10 mouse cellular contexts compared by ENCODE assay signal in genomic region chr11:70540928-70541327, GRCm38 (mm10). TPM values are rescaled to one million over a fixed set of nuclear protein-coding genes. Genes with fewer than 3 reads are reported as not detected.
DNase-seq lines count a peak whose midpoint lies in the region; ATAC-seq and TF ChIP-seq lines count a peak whose summit lies in the region.
"Had no signal": no experiment of that assay in that cellular context is flagged by ENCODE, and none has a peak within 500 bp of the region (broad histone marks: within the 10 kb centered on the region; RNA-seq: fewer than 3 reads in every experiment).

No protein-coding gene starts in this region.

- no peaks in the 10 kb centered on the region for H3K9me3 ChIP-seq in kidney, embryonic 15.5 days (replicated peaks)
- no peaks in the 10 kb centered on the region for H3K9me3 ChIP-seq in embryonic facial prominence, embryonic 14.5 days (ENCODE audit: control insufficient read depth, low read length)
- H3K9me3 ChIP-seq in intestine, embryonic 16.5 days (ENCODE audit: control insufficient read depth, low read length): no peaks in the 10 kb centered on the region

- no peak for TF ChIP-seq POLR2A in myocyte (IDR thresholded peaks at IDR 0.05; ENCODE audit: insufficient read length, low read depth)

- no peak overlapping the region for H3K27ac ChIP-seq in kidney, embryonic 15.5 days
- H3K27ac ChIP-seq in embryonic facial prominence, embryonic 14.5 days (replicated peaks; ENCODE audit: low read depth, low read length): no peak overlapping the region
- H3K27ac ChIP-seq in intestine, embryonic 16.5 days (ENCODE audit: low read length): no peak overlapping the region

- intact Hi-C loops in left cerebral cortex, postnatal 4 days (cut with DNase I): no loop called here
- intact Hi-C loops in gastrocnemius, postnatal 14 days (cut with DNase I; ENCODE audit: low total_unique reads): no loop called here

- no peak for DNase-seq in kidney, postnatal 10 days
- no peak for DNase-seq in embryonic facial prominence, embryonic 14.5 days (ENCODE audit: low spot score)
- no peak for DNase-seq in left cerebral cortex, postnatal 4 days
- no peak for DNase-seq in thymus, postnatal 14 days
- no peak for DNase-seq in gastrocnemius, postnatal 14 days

- H3K4me2 ChIP-seq in kidney, embryonic 15.5 days: peak overlapping the region; percentile 94
- peak overlapping the region; percentile 83 for H3K4me2 ChIP-seq in embryonic facial prominence, embryonic 14.5 days (ENCODE audit: low read depth, low read length)
- peak overlapping the region; percentile 83 for H3K4me2 ChIP-seq in intestine, embryonic 16.5 days (ENCODE audit: low read depth, low read length)
- H3K4me2 ChIP-seq in myocyte (ENCODE audit: low read depth): peak overlapping the region; percentile 70

- no peaks in the 10 kb centered on the region for H3K79me2 ChIP-seq in myocyte (ENCODE audit: control insufficient read depth, insufficient read depth)

- no peak for ATAC-seq in kidney, embryonic 15.5 days (replicated peaks; ENCODE audit: low FRiP score)
- ATAC-seq in embryonic facial prominence, embryonic 14.5 days (ENCODE audit: low read depth): no peak
- ATAC-seq in intestine, embryonic 16.5 days: no peak

- H3K4me3 ChIP-seq in kidney, embryonic 15.5 days (replicated peaks): peak overlapping the region; percentile 72
- H3K4me3 ChIP-seq in embryonic facial prominence, embryonic 14.5 days (ENCODE audit: low read depth, low read length): peak overlapping the region; percentile 65
- H3K4me3 ChIP-seq in intestine, embryonic 16.5 days (ENCODE audit: low read length): peak overlapping the region; percentile 75
- H3K4me3 ChIP-seq in myocyte: peak overlapping the region; percentile 32

- no peaks in the 10 kb centered on the region for H3K36me3 ChIP-seq in kidney, embryonic 15.5 days
- no peaks in the 10 kb centered on the region for H3K36me3 ChIP-seq in embryonic facial prominence, embryonic 14.5 days (ENCODE audit: control insufficient read depth, insufficient read depth, low read length)
- no peaks in the 10 kb centered on the region for H3K36me3 ChIP-seq in intestine, embryonic 16.5 days (ENCODE audit: control insufficient read depth, insufficient read depth, low read length)
- H3K36me3 ChIP-seq in myocyte (ENCODE audit: control insufficient read depth, insufficient read depth): no peaks in the 10 kb centered on the region

- H3K9ac ChIP-seq in kidney, embryonic 15.5 days: no peak overlapping the region
- H3K9ac ChIP-seq in embryonic facial prominence, embryonic 14.5 days (ENCODE audit: low read depth, low read length): peak overlapping the region; percentile 71; the same call in 1 of the 2 replicates
- peak overlapping the region; percentile 81; the same call in 1 of the 2 replicates for H3K9ac ChIP-seq in intestine, embryonic 16.5 days (ENCODE audit: low read depth, low read length)

- H3K4me1 ChIP-seq in kidney, embryonic 15.5 days: peaks cover 12% of the 10 kb centered on the region; the same call in 1 of the 2 replicates
- H3K4me1 ChIP-seq in embryonic facial prominence, embryonic 14.5 days (ENCODE audit: control insufficient read depth, insufficient read depth, low read length): no peaks in the 10 kb centered on the region
- peaks cover 8% of the 10 kb centered on the region for H3K4me1 ChIP-seq in intestine, embryonic 16.5 days (ENCODE audit: control insufficient read depth, insufficient read depth, low read length)

- no peak overlapping the region for H3ac ChIP-seq in myocyte (ENCODE audit: control insufficient read depth, insufficient read length)

- WGBS in kidney, embryonic 15.5 days: 88% methylated on average over 7 of the region's 7 CpGs
- 82% methylated on average over 7 of the region's 7 CpGs for WGBS in embryonic facial prominence, embryonic 14.5 days
- WGBS in intestine, embryonic 16.5 days: 81% methylated on average over 7 of the region's 7 CpGs

- H3K27me3 ChIP-seq in kidney, embryonic 15.5 days: peaks cover 3% of the 10 kb centered on the region; the same call in 1 of the 2 replicates
- H3K27me3 ChIP-seq in embryonic facial prominence, embryonic 14.5 days (replicated peaks; ENCODE audit: control insufficient read depth, insufficient read depth, low read length): no peaks in the 10 kb centered on the region
- no peaks in the 10 kb centered on the region for H3K27me3 ChIP-seq in intestine, embryonic 16.5 days (replicated peaks; ENCODE audit: control insufficient read depth, insufficient read depth, low read length)
- H3K27me3 ChIP-seq in myocyte (ENCODE audit: control insufficient read depth, insufficient read depth, insufficient read length): no peaks in the 10 kb centered on the region

TF ChIP-seq in myocyte, 11 proteins besides CTCF, POLR2A, EP300 and RAD21:
- no peak for TF ChIP-seq CEBPB (IDR thresholded peaks at IDR 0.05; ENCODE audit: insufficient read depth, poor library complexity, severe bottlenecking)
- no peak for TF ChIP-seq MAX (IDR thresholded peaks at IDR 0.05; ENCODE audit: low read depth)
- TF ChIP-seq TCF3 (IDR thresholded peaks at IDR 0.05; ENCODE audit: insufficient read length, low read depth): no peak

RNA-seq across cellular contexts. Expression of gene Pld2, which starts 1.1 kb away (rescaled TPM):
- polyA plus RNA-seq in kidney, embryonic 15.5 days (2015; fragmentation: Nextera tagmentation; extraction: Ambion mirVana): 6.5 and 8.2 TPM in 2 replicates
- polyA plus RNA-seq in embryonic facial prominence, embryonic 14.5 days (2014; fragmentation: Nextera tagmentation; extraction: Ambion mirVana): 9.2 and 9.5 TPM in 2 replicates
- 9.3 and 10.0 TPM in 2 replicates for polyA plus RNA-seq in intestine, embryonic 16.5 days (2015; fragmentation: Nextera tagmentation; extraction: Ambion mirVana)
- polyA plus RNA-seq in myocyte (2012; fragmentation: generic; extraction: Trizol): 10.2 TPM
- total RNA-seq in left cerebral cortex, postnatal 4 days (2021): 10 to 100 TPM; 32.1 to 34.2 TPM
- 10 to 100 TPM; 15.9 to 17.1 TPM for total RNA-seq in gastrocnemius, postnatal 14 days (2021)

RNA-seq across cellular contexts. Expression of gene Gm40193, which starts 8.2 kb away (rescaled TPM):
- polyA plus RNA-seq in kidney, embryonic 15.5 days (2015; fragmentation: Nextera tagmentation; extraction: Ambion mirVana): not detected in 2 replicates
- polyA plus RNA-seq in embryonic facial prominence, embryonic 14.5 days (2014; fragmentation: Nextera tagmentation; extraction: Ambion mirVana): 1.1 and 2.7 TPM in 2 replicates
- not detected in 2 replicates for polyA plus RNA-seq in intestine, embryonic 16.5 days (2015; fragmentation: Nextera tagmentation; extraction: Ambion mirVana)
- not detected for polyA plus RNA-seq in myocyte (2012; fragmentation: generic; extraction: Trizol)
- total RNA-seq in left cerebral cortex, postnatal 4 days (2021): not detected
- not detected for total RNA-seq in gastrocnemius, postnatal 14 days (2021)
- total RNA-seq: ES-E14; granulocyte monocyte progenitor cell, adult 5-6 weeks had no signal

RNA-seq across cellular contexts. Expression of gene Psmb6, which starts 15.8 kb away (rescaled TPM):
- polyA plus RNA-seq in kidney, embryonic 15.5 days (2015; fragmentation: Nextera tagmentation; extraction: Ambion mirVana): 755 and 782 TPM in 2 replicates
- 706 and 727 TPM in 2 replicates for polyA plus RNA-seq in embryonic facial prominence, embryonic 14.5 days (2014; fragmentation: Nextera tagmentation; extraction: Ambion mirVana)
- 626 and 669 TPM in 2 replicates for polyA plus RNA-seq in intestine, embryonic 16.5 days (2015; fragmentation: Nextera tagmentation; extraction: Ambion mirVana)
- polyA plus RNA-seq in myocyte (2012; fragmentation: generic; extraction: Trizol): 575 TPM
- 100 to 1,000 TPM; 269 to 276 TPM for total RNA-seq in left cerebral cortex, postnatal 4 days (2021)
- 100 to 1,000 TPM; 292 to 301 TPM for total RNA-seq in gastrocnemius, postnatal 14 days (2021)

RNA-seq across cellular contexts. Expression of gene Mink1, which starts 21.8 kb away (rescaled TPM):
- 14.8 and 15.8 TPM in 2 replicates for polyA plus RNA-seq in kidney, embryonic 15.5 days (2015; fragmentation: Nextera tagmentation; extraction: Ambion mirVana)
- polyA plus RNA-seq in embryonic facial prominence, embryonic 14.5 days (2014; fragmentation: Nextera tagmentation; extraction: Ambion mirVana): 17.2 and 18.3 TPM in 2 replicates
- polyA plus RNA-seq in intestine, embryonic 16.5 days (2015; fragmentation: Nextera tagmentation; extraction: Ambion mirVana): 9.3 and 10.6 TPM in 2 replicates
- polyA plus RNA-seq in myocyte (2012; fragmentation: generic; extraction: Trizol): 34.4 TPM
- total RNA-seq in left cerebral cortex, postnatal 4 days (2021): 100 to 1,000 TPM; 115 to 139 TPM
- 10 to 100 TPM; 26.1 to 27.7 TPM for total RNA-seq in gastrocnemius, postnatal 14 days (2021)

RNA-seq across cellular contexts. Expression of gene Gltpd2, which starts 21.9 kb away (rescaled TPM):
- 0.91 and 1.1 TPM in 2 replicates for polyA plus RNA-seq in kidney, embryonic 15.5 days (2015; fragmentation: Nextera tagmentation; extraction: Ambion mirVana)
- 0.53 and 0.84 TPM in 2 replicates for polyA plus RNA-seq in embryonic facial prominence, embryonic 14.5 days (2014; fragmentation: Nextera tagmentation; extraction: Ambion mirVana)
- 1.9 and 2.0 TPM in 2 replicates for polyA plus RNA-seq in intestine, embryonic 16.5 days (2015; fragmentation: Nextera tagmentation; extraction: Ambion mirVana)
- not detected for polyA plus RNA-seq in myocyte (2012; fragmentation: generic; extraction: Trizol)
- total RNA-seq in left cerebral cortex, postnatal 4 days (2021): not detected
- not detected for total RNA-seq in gastrocnemius, postnatal 14 days (2021)
- total RNA-seq: granulocyte monocyte progenitor cell, adult 5-6 weeks had no signal
